Mouse (Mus musculus) ES-Bruce4 (cell line): Measurements from ENCODE around the gene Oxct2a. TPM values are rescaled to one million over a fixed set of nuclear protein-coding genes. Genes with fewer than 3 reads are reported as not detected.

Source experiments
- H3K27ac ChIP-seq: 2 replicates; pipeline ENCODE4 v1.5.1; 2012; ENCODE audit warnings: low read length, inconsistent platforms; ENCODE audit not compliant: insufficient read depth
- H3K27me3 ChIP-seq: 2 replicates; pipeline ENCODE4 v1.6.1; 2012; ENCODE audit warnings: mild to moderate bottlenecking, low read length, inconsistent platforms; ENCODE audit not compliant: control insufficient read depth, poor library complexity, insufficient read depth, severe bottlenecking
- H3K36me3 ChIP-seq: 2 replicates; pipeline ENCODE4 v1.6.1; 2012; ENCODE audit warnings: inconsistent platforms, mild to moderate bottlenecking, low read length, moderate library complexity; ENCODE audit not compliant: control insufficient read depth, poor library complexity, insufficient read depth, severe bottlenecking
- H3K4me1 ChIP-seq: one replicate; pipeline ENCODE4 v1.8.1; 2011; ENCODE audit warnings: low read length; ENCODE audit not compliant: control insufficient read depth, insufficient read depth
- H3K4me3 ChIP-seq: 2 replicates; pipeline ENCODE4 v1.5.1; 2011; ENCODE audit warnings: low read depth, mild to moderate bottlenecking, low read length
- H3K9ac ChIP-seq: 2 replicates; pipeline ENCODE4 v1.6.1; 2012; ENCODE audit warnings: low read depth, mild to moderate bottlenecking, inconsistent platforms; ENCODE audit not compliant: poor library complexity, severe bottlenecking
- H3K9me3 ChIP-seq: replicated peaks from 2 replicates; pipeline ENCODE4 v1.6.1; 2012; ENCODE audit warnings: mild to moderate bottlenecking, low read length, inconsistent platforms; ENCODE audit not compliant: control insufficient read depth, poor library complexity, insufficient read depth, severe bottlenecking
- CTCF ChIP-seq: IDR thresholded peaks from one replicate; pipeline ENCODE4 v1.8.1; 2011; ENCODE audit warnings: low read depth, low read length
- EP300 ChIP-seq: IDR thresholded peaks from 2 replicates; pipeline ENCODE4 v1.6.1; 2011; ENCODE audit warnings: low read depth, low read length; ENCODE audit not compliant: insufficient read depth
- POLR2A ChIP-seq: IDR thresholded peaks from one replicate; pipeline ENCODE4 v1.8.1; 2011; ENCODE audit warnings: low read length; ENCODE audit not compliant: insufficient read depth
- polyA plus RNA-seq: library from polyadenylated mRNA; stranded (reverse); fragments of >200 nt; gene quantifications from 2 replicates; pipeline ENCODE4 v1.2.4, GENCODE M21; 2011; ENCODE audit warnings: low read depth; ENCODE audit not compliant: missing spikeins, insufficient read depth, insufficient read length

The Oxct2a gene
- polyA plus RNA-seq, 1 experiment, result 0.45 TPM

- peak overlapping the region; percentile 70 for H3K4me3 ChIP-seq
- H3K36me3 ChIP-seq, result peaks cover 32% of the 10 kb centered on the region
- H3K9ac ChIP-seq, result peak overlapping the region; percentile 61
- H3K27ac ChIP-seq, result no peak overlapping the region
- H3K27me3 ChIP-seq, result no peaks in the 10 kb centered on the region
- H3K4me1 ChIP-seq, result no peaks in the 10 kb centered on the region
- H3K9me3 ChIP-seq, result no peaks in the 10 kb centered on the region
- TF ChIP-seq EP300, result peak; percentile 65; the same call in 1 of the 2 replicates
- TF ChIP-seq CTCF, result peak; percentile 75
- no peak for TF ChIP-seq POLR2A
Observed at GRCm38 (mm10) chr4:123282500-123282899, 40.9 kb downstream of the Oxct2a start.

GRCm38 (mm10) chr4:123280117-123280516, 43.3 kb downstream of the Oxct2a start:
- H3K9me3 ChIP-seq, result no peaks in the 10 kb centered on the region
- TF ChIP-seq EP300 (no peak), POLR2A (no peak), CTCF (no peak)
- no peaks in the 10 kb centered on the region for H3K4me1 ChIP-seq
- H3K27me3 ChIP-seq, result no peaks in the 10 kb centered on the region
- no peak overlapping the region for H3K4me3 ChIP-seq
- no peak overlapping the region for H3K9ac ChIP-seq
- peaks cover 9% of the 10 kb centered on the region; the same call in 1 of the 2 replicates for H3K36me3 ChIP-seq
- no peak overlapping the region for H3K27ac ChIP-seq

Other genes with a start within 250 kb of the Oxct2a start
- gene Bmp8b, start 218.5 kb downstream of the Oxct2a start, polyA plus RNA-seq, result 8.7 and 9.4 TPM in 2 replicates
- gene Oxct2b, start 207.4 kb downstream of the Oxct2a start, polyA plus RNA-seq, result 1.2 TPM in 2 replicates
- gene Ppie, start 183.7 kb downstream of the Oxct2a start, polyA plus RNA-seq, result 57.7 and 69.9 TPM in 2 replicates
- 0.82 and 2.5 TPM in 2 replicates for gene Hpcal4, start 140.4 kb downstream of the Oxct2a start, polyA plus RNA-seq
- gene Nt5c1a, start 122.1 kb downstream of the Oxct2a start, polyA plus RNA-seq, result not detected in 2 replicates
- not detected in 2 replicates for gene Heyl, start 90.1 kb downstream of the Oxct2a start, polyA plus RNA-seq
- 221 and 225 TPM in 2 replicates for gene Pabpc4, start 61.3 kb downstream of the Oxct2a start, polyA plus RNA-seq
- 2.3 and 2.4 TPM in 2 replicates for gene Bmp8a, start 19.6 kb upstream of the Oxct2a start, polyA plus RNA-seq